Mouse (Mus musculus): ENCODE measurements around the gene Plekhm3. TPM values are rescaled to one million over a fixed set of nuclear protein-coding genes. Genes with fewer than 3 reads are reported as not detected.

Gene Plekhm3
- polyA plus RNA-seq, 1 experiment from 2014 or later, result 9.5 TPM

- Histone ChIP-seq H3K4me3 (no peak overlapping the region), H3K27ac (no peak overlapping the region), H3K9ac (no peak overlapping the region), H3K4me1 (no peaks in the 10 kb centered on the region), H3K27me3 (no peaks in the 10 kb centered on the region), H3K36me3 (no peaks in the 10 kb centered on the region), H3K9me3 (no peaks in the 10 kb centered on the region), H3K4me2 (replicated peaks) (no peak overlapping the region)
- no peak for ATAC-seq (ENCODE audit: low FRiP score, low read depth)
- 79% methylated on average over 8 of the region's 8 CpGs for WGBS
Measured at GRCm38 (mm10) chr1:64949377-64949776, 7.2 kb downstream of the Plekhm3 start.

GRCm38 (mm10) chr1:64946106-64946505, 10.5 kb downstream of the Plekhm3 start:
- Histone ChIP-seq H3K9ac (no peak overlapping the region), H3K9me3 (no peaks in the 10 kb centered on the region), H3K4me2 (replicated peaks) (no peak overlapping the region), H3K27ac (no peak overlapping the region), H3K36me3 (peaks cover 4% of the 10 kb centered on the region; the same call in 1 of the 2 replicates), H3K27me3 (no peaks in the 10 kb centered on the region), H3K4me1 (no peaks in the 10 kb centered on the region), H3K4me3 (no peak overlapping the region)
- 34% methylated on average over 4 of the region's 4 CpGs for WGBS
- ATAC-seq (ENCODE audit: low FRiP score, low read depth), result no peak

GRCm38 (mm10) chr1:64945214-64945785, 11.3 kb downstream of the Plekhm3 start:
- H3K9me3 ChIP-seq, result no peaks in the 10 kb centered on the region
- H3K4me1 ChIP-seq, result no peaks in the 10 kb centered on the region
- H3K4me3 ChIP-seq, result no peak overlapping the region
- no peak overlapping the region for H3K27ac ChIP-seq
- no peak overlapping the region for H3K4me2 ChIP-seq (replicated peaks)
- H3K27me3 ChIP-seq, result no peaks in the 10 kb centered on the region
- no peak overlapping the region for H3K9ac ChIP-seq
- no peak for ATAC-seq (ENCODE audit: low FRiP score, low read depth)
- H3K36me3 ChIP-seq, result peaks cover 4% of the 10 kb centered on the region; the same call in 1 of the 2 replicates
- WGBS, result 73% methylated on average over 9 of the region's 9 CpGs

GRCm38 (mm10) chr1:64944746-64945145, 11.9 kb downstream of the Plekhm3 start:
- Histone ChIP-seq H3K9ac (no peak overlapping the region), H3K4me3 (no peak overlapping the region), H3K36me3 (peaks cover 4% of the 10 kb centered on the region; the same call in 1 of the 2 replicates), H3K4me2 (replicated peaks) (no peak overlapping the region), H3K27ac (no peak overlapping the region), H3K4me1 (no peaks in the 10 kb centered on the region), H3K9me3 (no peaks in the 10 kb centered on the region), H3K27me3 (no peaks in the 10 kb centered on the region)
- ATAC-seq (ENCODE audit: low FRiP score, low read depth), result no peak
- WGBS, result 87% methylated on average over 2 of the region's 2 CpGs

GRCm38 (mm10) chr1:64942006-64942755, 14.4 kb downstream of the Plekhm3 start:
- no peak overlapping the region for H3K27ac ChIP-seq
- no peak overlapping the region for H3K9ac ChIP-seq
- no peak overlapping the region for H3K4me3 ChIP-seq
- no peaks in the 10 kb centered on the region for H3K4me1 ChIP-seq
- no peak overlapping the region for H3K4me2 ChIP-seq (replicated peaks)
- ATAC-seq (ENCODE audit: low FRiP score, low read depth), result no peak
- peaks cover 14% of the 10 kb centered on the region for H3K36me3 ChIP-seq
- H3K9me3 ChIP-seq, result no peaks in the 10 kb centered on the region
- no peaks in the 10 kb centered on the region for H3K27me3 ChIP-seq
- WGBS, result 69% methylated on average over 4 of the region's 4 CpGs

- no peaks in the 10 kb centered on the region for H3K27me3 ChIP-seq
- no peak overlapping the region for H3K9ac ChIP-seq
- H3K4me1 ChIP-seq, result no peaks in the 10 kb centered on the region
- no peak overlapping the region for H3K4me3 ChIP-seq
- H3K9me3 ChIP-seq, result no peaks in the 10 kb centered on the region
- peaks cover 19% of the 10 kb centered on the region for H3K36me3 ChIP-seq
- 89% methylated on average over 7 of the region's 7 CpGs for WGBS
- no peak overlapping the region for H3K27ac ChIP-seq
- no peak for ATAC-seq (ENCODE audit: low FRiP score, low read depth)
- H3K4me2 ChIP-seq (replicated peaks), result no peak overlapping the region
Measured at GRCm38 (mm10) chr1:64938907-64939306, 17.7 kb downstream of the Plekhm3 start.

GRCm38 (mm10) chr1:64937692-64938091, 18.9 kb downstream of the Plekhm3 start:
- Histone ChIP-seq H3K36me3 (peaks cover 16% of the 10 kb centered on the region), H3K4me1 (no peaks in the 10 kb centered on the region), H3K27ac (no peak overlapping the region), H3K4me3 (no peak overlapping the region), H3K27me3 (no peaks in the 10 kb centered on the region), H3K9me3 (no peaks in the 10 kb centered on the region), H3K4me2 (replicated peaks) (no peak overlapping the region), H3K9ac (no peak overlapping the region)
- WGBS, result 94% methylated on average over 10 of the region's 10 CpGs
- ATAC-seq (ENCODE audit: low FRiP score, low read depth), result no peak

- H3K4me3 ChIP-seq, result no peak overlapping the region
- no peaks in the 10 kb centered on the region for H3K9me3 ChIP-seq
- no peak overlapping the region for H3K27ac ChIP-seq
- 97% methylated on average over 1 of the region's 1 CpGs for WGBS
- no peak overlapping the region for H3K9ac ChIP-seq
- H3K27me3 ChIP-seq, result no peaks in the 10 kb centered on the region
- H3K4me1 ChIP-seq, result no peaks in the 10 kb centered on the region
- ATAC-seq (ENCODE audit: low FRiP score, low read depth), result no peak
- peaks cover 15% of the 10 kb centered on the region for H3K36me3 ChIP-seq
- H3K4me2 ChIP-seq (replicated peaks), result no peak overlapping the region
Measured at GRCm38 (mm10) chr1:64932921-64933320, 23.7 kb downstream of the Plekhm3 start.

GRCm38 (mm10) chr1:64930124-64930523, 26.5 kb downstream of the Plekhm3 start:
- no peaks in the 10 kb centered on the region for H3K9me3 ChIP-seq
- H3K4me3 ChIP-seq, result no peak overlapping the region
- no peaks in the 10 kb centered on the region for H3K4me1 ChIP-seq
- H3K27ac ChIP-seq, result no peak overlapping the region
- no peak overlapping the region for H3K9ac ChIP-seq
- ATAC-seq (ENCODE audit: low FRiP score, low read depth), result no peak
- H3K4me2 ChIP-seq (replicated peaks), result no peak overlapping the region
- 74% methylated on average over 6 of the region's 6 CpGs for WGBS
- no peaks in the 10 kb centered on the region for H3K27me3 ChIP-seq
- peaks cover 7% of the 10 kb centered on the region; the same call in 1 of the 2 replicates for H3K36me3 ChIP-seq

GRCm38 (mm10) chr1:64929673-64930072, 27.0 kb downstream of the Plekhm3 start:
- Histone ChIP-seq H3K27me3 (no peaks in the 10 kb centered on the region), H3K4me1 (peaks cover under 1% of the 10 kb centered on the region; the same call in 1 of the 2 replicates), H3K4me3 (no peak overlapping the region), H3K4me2 (replicated peaks) (no peak overlapping the region), H3K36me3 (peaks cover 7% of the 10 kb centered on the region; the same call in 1 of the 2 replicates), H3K9ac (no peak overlapping the region), H3K9me3 (no peaks in the 10 kb centered on the region), H3K27ac (no peak overlapping the region)
- no peak for ATAC-seq (ENCODE audit: low FRiP score, low read depth)
- 79% methylated on average over 4 of the region's 4 CpGs for WGBS

GRCm38 (mm10) chr1:64928542-64928941, 28.1 kb downstream of the Plekhm3 start:
- Histone ChIP-seq H3K4me2 (replicated peaks) (no peak overlapping the region), H3K27ac (no peak overlapping the region), H3K4me3 (no peak overlapping the region), H3K9me3 (no peaks in the 10 kb centered on the region), H3K4me1 (peaks cover 6% of the 10 kb centered on the region; the same call in 1 of the 2 replicates), H3K27me3 (no peaks in the 10 kb centered on the region), H3K9ac (no peak overlapping the region), H3K36me3 (peaks cover 3% of the 10 kb centered on the region; the same call in 1 of the 2 replicates)
- WGBS, result 90% methylated on average over 3 of the region's 3 CpGs
- no peak for ATAC-seq (ENCODE audit: low FRiP score, low read depth)

- ATAC-seq (ENCODE audit: low FRiP score, low read depth), result no peak
- Histone ChIP-seq H3K9me3 (no peaks in the 10 kb centered on the region), H3K4me1 (peaks cover 6% of the 10 kb centered on the region; the same call in 1 of the 2 replicates), H3K27me3 (no peaks in the 10 kb centered on the region), H3K4me2 (replicated peaks) (no peak overlapping the region), H3K36me3 (peaks cover 3% of the 10 kb centered on the region; the same call in 1 of the 2 replicates), H3K27ac (no peak overlapping the region), H3K9ac (no peak overlapping the region), H3K4me3 (no peak overlapping the region)
- 86% methylated on average over 15 of the region's 15 CpGs for WGBS
Measured at GRCm38 (mm10) chr1:64927437-64928274, 29.0 kb downstream of the Plekhm3 start.
